Mouse (Mus musculus) stomach, postnatal 0 days (tissue): ENCODE results near the gene Rimbp2.

Experiments
- CTCF ChIP-seq: IDR thresholded peaks from 2 replicates; pipeline ENCODE4 v1.5.1; 2016; ENCODE audit warnings: antibody characterized with exemption, low read depth, mild to moderate bottlenecking, moderate library complexity
- EP300 ChIP-seq: optimal IDR thresholded peaks from 2 replicates; pipeline ENCODE3; 2016; ENCODE audit warnings: antibody characterized with exemption

DNA sequence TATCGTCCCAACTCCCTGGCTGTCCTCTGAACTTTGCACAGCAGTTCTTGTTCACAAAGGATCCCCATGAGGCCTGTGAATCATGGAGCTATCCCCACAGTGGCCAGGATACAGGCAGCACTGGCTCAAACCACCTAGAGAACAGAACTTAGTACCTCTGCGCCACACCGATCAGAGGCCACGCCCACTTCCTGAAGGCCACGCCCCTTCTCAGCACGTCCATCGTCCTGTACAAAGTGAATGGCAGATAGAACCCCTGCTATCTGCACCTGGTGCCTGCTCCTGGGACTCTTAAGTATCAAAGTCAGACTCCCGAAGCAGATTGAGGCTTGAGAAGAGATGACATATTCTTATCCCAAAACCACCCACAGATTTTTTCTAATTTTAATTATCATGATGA, 242.7 kb downstream of the Rimbp2 start:
- TF ChIP-seq CTCF (no peak), EP300 (no peak)
